Mouse (Mus musculus): ENCODE measurements around the gene Xpnpep3. TPM values are rescaled to one million over a fixed set of nuclear protein-coding genes. Genes with fewer than 3 reads are reported as not detected.

Gene Xpnpep3
- polyA plus RNA-seq, 1 experiment from 2014 or later, result 8.3 TPM

DNA sequence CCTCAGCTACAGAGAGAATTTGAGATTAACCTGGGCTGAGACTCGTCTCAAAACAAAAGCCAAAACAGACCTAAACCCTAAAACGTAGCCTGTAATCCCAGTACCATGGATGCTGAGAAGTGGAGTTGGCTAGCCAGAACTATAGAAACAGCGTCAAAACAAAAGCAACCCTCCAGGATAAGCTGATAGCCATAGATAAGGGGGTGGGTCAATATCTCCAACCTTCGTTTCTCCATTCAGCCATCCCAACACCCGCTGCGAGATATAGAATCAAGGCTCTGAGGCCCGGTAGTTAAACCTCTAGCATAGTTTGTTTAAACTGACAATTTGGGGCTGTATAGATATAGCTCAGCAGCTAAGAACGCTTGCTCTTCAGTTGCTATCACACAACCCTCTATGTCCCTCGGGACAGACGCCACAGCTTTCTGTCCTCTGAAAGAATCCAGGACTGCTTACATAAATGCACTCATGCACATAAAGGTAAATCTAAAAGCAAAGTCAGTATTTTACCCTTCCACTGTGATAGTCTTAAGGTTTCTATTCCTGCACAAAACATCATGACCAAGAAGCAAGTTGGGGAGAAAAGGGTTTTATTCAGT lies 38.4 kb upstream of the Xpnpep3 start:
- no peak for ATAC-seq
- Histone ChIP-seq H3K4me2 (ENCODE audit: low read length) (no peak overlapping the region; the same call in 1 of the 2 replicates), H3K36me3 (ENCODE audit: control insufficient read depth, insufficient read depth, low read length) (peaks cover 18% of the 10 kb centered on the region), H3K4me1 (ENCODE audit: control insufficient read depth, insufficient read depth, low read depth, low read length) (peaks cover 13% of the 10 kb centered on the region), H3K4me3 (ENCODE audit: low read length) (no peak overlapping the region), H3K27ac (ENCODE audit: low read depth, low read length) (no peak overlapping the region), H3K9ac (ENCODE audit: low read depth, low read length) (no peak overlapping the region), H3K27me3 (replicated peaks; ENCODE audit: control insufficient read depth, insufficient read depth, low read length) (no peaks in the 10 kb centered on the region), H3K9me3 (ENCODE audit: control insufficient read depth, low read length) (no peaks in the 10 kb centered on the region)
- WGBS, result 44% methylated on average over 10 of the region's 10 CpGs

DNA sequence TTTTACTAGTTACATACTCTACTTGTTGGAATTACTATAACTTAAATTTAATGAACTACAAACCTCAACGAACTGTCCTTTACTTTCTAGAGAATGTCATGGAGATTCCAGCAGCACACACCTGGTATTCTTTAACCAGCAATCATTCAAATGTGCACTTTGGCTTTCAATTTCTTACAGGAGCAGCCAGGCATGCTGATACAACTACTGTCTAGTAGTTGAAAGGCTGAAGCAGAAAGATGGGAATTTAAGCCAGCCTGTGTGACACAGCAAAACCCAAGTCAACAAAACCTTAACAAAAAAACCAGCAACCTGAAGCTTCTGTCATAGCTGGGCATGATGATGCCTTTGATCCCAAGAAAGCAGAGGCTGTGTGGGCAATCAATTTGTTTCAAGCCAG lies 37.4 kb upstream of the Xpnpep3 start:
- ATAC-seq, result no peak
- Histone ChIP-seq H3K27ac (ENCODE audit: low read depth, low read length) (no peak overlapping the region), H3K36me3 (ENCODE audit: control insufficient read depth, insufficient read depth, low read length) (peaks cover 23% of the 10 kb centered on the region), H3K4me2 (ENCODE audit: low read length) (no peak overlapping the region), H3K27me3 (replicated peaks; ENCODE audit: control insufficient read depth, insufficient read depth, low read length) (no peaks in the 10 kb centered on the region), H3K9ac (ENCODE audit: low read depth, low read length) (no peak overlapping the region), H3K4me1 (ENCODE audit: control insufficient read depth, insufficient read depth, low read depth, low read length) (peaks cover 9% of the 10 kb centered on the region), H3K9me3 (ENCODE audit: control insufficient read depth, low read length) (no peaks in the 10 kb centered on the region), H3K4me3 (ENCODE audit: low read length) (no peak overlapping the region)
- 88% methylated on average over 1 of the region's 1 CpGs for WGBS

DNA sequence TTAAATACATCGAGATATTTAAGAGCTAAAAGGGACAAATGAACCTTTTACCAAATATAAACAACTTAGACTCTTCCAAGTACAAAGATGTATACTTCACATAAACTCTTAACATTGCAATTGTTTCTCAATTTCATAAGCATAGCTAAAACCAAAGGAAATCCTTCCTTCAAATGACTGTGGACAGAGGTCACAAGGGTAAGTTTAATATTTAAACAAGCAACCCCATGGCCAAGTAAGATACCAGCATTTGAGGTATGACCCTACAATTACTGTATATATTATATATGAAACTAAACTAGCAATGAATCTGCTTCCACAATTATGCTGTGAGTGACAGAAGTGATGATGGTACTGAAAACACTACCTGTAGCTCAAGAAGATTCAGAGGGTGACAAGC lies 35.7 kb upstream of the Xpnpep3 start:
- Histone ChIP-seq H3K4me1 (ENCODE audit: control insufficient read depth, insufficient read depth, low read depth, low read length) (peaks cover 9% of the 10 kb centered on the region), H3K4me2 (ENCODE audit: low read length) (no peak overlapping the region), H3K9me3 (ENCODE audit: control insufficient read depth, low read length) (no peaks in the 10 kb centered on the region), H3K4me3 (ENCODE audit: low read length) (no peak overlapping the region), H3K9ac (ENCODE audit: low read depth, low read length) (no peak overlapping the region), H3K27me3 (replicated peaks; ENCODE audit: control insufficient read depth, insufficient read depth, low read length) (no peaks in the 10 kb centered on the region), H3K36me3 (ENCODE audit: control insufficient read depth, insufficient read depth, low read length) (peaks cover 26% of the 10 kb centered on the region), H3K27ac (ENCODE audit: low read depth, low read length) (no peak overlapping the region)
- ATAC-seq, result no peak
- WGBS, result 94% methylated on average over 1 of the region's 1 CpGs

DNA sequence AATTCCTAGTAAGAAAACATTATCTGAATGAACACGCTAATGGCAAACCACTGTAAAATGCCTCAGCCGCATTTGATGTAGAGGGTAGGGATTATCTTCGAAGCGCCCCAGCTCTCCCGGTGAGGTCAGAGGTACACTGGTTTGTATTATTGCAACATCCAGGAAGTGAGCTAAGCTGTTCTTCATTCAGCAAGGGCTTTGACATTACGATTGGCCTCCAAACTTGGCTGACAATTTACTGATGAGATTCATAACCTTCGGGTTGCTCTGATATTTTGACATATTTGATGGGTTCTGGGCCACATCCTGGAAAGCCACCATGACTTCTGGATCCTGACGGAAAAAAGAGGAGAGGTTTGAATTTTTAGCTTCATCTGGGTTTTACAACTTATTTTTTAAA lies 34.7 kb upstream of the Xpnpep3 start:
- no peak overlapping the region for H3K4me3 ChIP-seq (ENCODE audit: low read length)
- no peaks in the 10 kb centered on the region; the same call in 1 of the 2 replicates for H3K4me1 ChIP-seq (ENCODE audit: control insufficient read depth, insufficient read depth, low read depth, low read length)
- H3K36me3 ChIP-seq (ENCODE audit: control insufficient read depth, insufficient read depth, low read length), result peaks cover 30% of the 10 kb centered on the region
- no peaks in the 10 kb centered on the region for H3K27me3 ChIP-seq (replicated peaks; ENCODE audit: control insufficient read depth, insufficient read depth, low read length)
- H3K27ac ChIP-seq (ENCODE audit: low read depth, low read length), result no peak overlapping the region
- 92% methylated on average over 8 of the region's 8 CpGs for WGBS
- H3K9ac ChIP-seq (ENCODE audit: low read depth, low read length), result no peak overlapping the region
- no peaks in the 10 kb centered on the region for H3K9me3 ChIP-seq (ENCODE audit: control insufficient read depth, low read length)
- ATAC-seq, result no peak
- no peak overlapping the region for H3K4me2 ChIP-seq (ENCODE audit: low read length)

DNA sequence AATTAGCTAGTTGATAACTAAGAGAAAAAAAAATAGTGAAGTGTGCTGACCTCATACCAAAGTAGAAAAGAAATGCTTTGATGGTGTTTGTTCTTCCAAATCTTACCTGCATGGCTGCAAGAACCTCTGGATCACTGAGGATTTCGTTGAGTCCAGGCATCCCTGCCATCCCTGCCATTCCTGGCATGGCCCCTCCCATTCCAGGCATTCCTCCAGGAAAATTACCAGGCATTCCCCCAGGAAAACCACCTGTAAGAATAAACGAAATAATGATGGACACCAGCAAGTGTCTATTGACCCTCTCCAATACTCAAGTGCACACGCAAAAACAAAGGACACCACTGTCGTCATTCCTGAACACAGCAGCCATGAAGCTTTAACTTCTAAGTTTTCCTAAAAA lies 33.7 kb upstream of the Xpnpep3 start:
- no peak overlapping the region for H3K4me2 ChIP-seq (ENCODE audit: low read length)
- H3K9ac ChIP-seq (ENCODE audit: low read depth, low read length), result no peak overlapping the region
- peaks cover 37% of the 10 kb centered on the region for H3K36me3 ChIP-seq (ENCODE audit: control insufficient read depth, insufficient read depth, low read length)
- no peaks in the 10 kb centered on the region for H3K4me1 ChIP-seq (ENCODE audit: control insufficient read depth, insufficient read depth, low read depth, low read length)
- H3K9me3 ChIP-seq (ENCODE audit: control insufficient read depth, low read length), result no peaks in the 10 kb centered on the region
- ATAC-seq, result no peak
- H3K27me3 ChIP-seq (replicated peaks; ENCODE audit: control insufficient read depth, insufficient read depth, low read length), result no peaks in the 10 kb centered on the region
- H3K4me3 ChIP-seq (ENCODE audit: low read length), result no peak overlapping the region
- WGBS, result 88% methylated on average over 4 of the region's 4 CpGs
- H3K27ac ChIP-seq (ENCODE audit: low read depth, low read length), result no peak overlapping the region

DNA sequence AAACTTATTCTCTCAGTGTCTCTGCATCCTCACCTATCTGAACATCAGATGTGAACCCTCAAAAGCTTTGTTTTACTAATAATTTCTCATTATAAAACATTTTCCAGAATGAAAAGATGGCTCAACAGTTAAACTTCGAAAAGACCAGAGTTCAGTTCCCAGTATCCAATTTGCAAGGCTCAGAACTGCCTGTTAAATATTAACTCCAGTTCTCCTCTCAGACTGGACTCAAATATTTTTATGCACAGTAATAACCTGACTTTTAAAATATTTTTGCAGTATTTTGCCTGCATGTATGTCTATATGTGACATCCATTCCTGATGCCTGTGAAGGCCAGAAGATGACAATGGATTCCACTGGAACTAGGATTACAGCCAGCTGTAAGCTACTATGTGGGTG lies 31.3 kb upstream of the Xpnpep3 start:
- no peak overlapping the region for H3K4me3 ChIP-seq (ENCODE audit: low read length)
- WGBS, result 85% methylated on average over 1 of the region's 1 CpGs
- H3K9me3 ChIP-seq (ENCODE audit: control insufficient read depth, low read length), result no peaks in the 10 kb centered on the region
- H3K4me2 ChIP-seq (ENCODE audit: low read length), result no peak overlapping the region
- peaks cover 39% of the 10 kb centered on the region for H3K36me3 ChIP-seq (ENCODE audit: control insufficient read depth, insufficient read depth, low read length)
- H3K27ac ChIP-seq (ENCODE audit: low read depth, low read length), result no peak overlapping the region
- no peaks in the 10 kb centered on the region for H3K4me1 ChIP-seq (ENCODE audit: control insufficient read depth, insufficient read depth, low read depth, low read length)
- no peak for ATAC-seq
- H3K9ac ChIP-seq (ENCODE audit: low read depth, low read length), result no peak overlapping the region
- H3K27me3 ChIP-seq (replicated peaks; ENCODE audit: control insufficient read depth, insufficient read depth, low read length), result no peaks in the 10 kb centered on the region

DNA sequence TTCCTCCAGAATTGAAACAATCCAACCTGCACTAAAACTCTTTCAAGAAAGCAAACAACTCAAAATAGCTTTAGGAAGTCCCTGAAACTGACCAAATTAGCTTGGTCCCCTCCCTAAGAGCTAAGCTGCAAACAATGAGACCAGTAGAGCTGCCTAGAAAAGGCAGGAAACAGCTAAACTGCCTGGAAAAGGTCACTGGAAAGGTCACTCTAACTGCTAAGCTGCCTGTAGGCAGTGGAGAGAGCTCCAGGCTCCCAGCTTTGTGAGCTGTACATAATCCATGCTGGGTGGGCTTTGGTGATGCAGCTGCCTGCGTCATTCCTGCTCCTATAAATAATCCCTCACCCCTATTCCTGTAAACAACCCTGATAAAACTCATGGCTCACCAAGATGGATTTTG lies 29.6 kb upstream of the Xpnpep3 start:
- Histone ChIP-seq H3K9me3 (ENCODE audit: control insufficient read depth, low read length) (no peaks in the 10 kb centered on the region), H3K36me3 (ENCODE audit: control insufficient read depth, insufficient read depth, low read length) (peaks cover 37% of the 10 kb centered on the region), H3K4me1 (ENCODE audit: control insufficient read depth, insufficient read depth, low read depth, low read length) (no peaks in the 10 kb centered on the region), H3K27me3 (replicated peaks; ENCODE audit: control insufficient read depth, insufficient read depth, low read length) (no peaks in the 10 kb centered on the region), H3K4me3 (ENCODE audit: low read length) (no peak overlapping the region), H3K4me2 (ENCODE audit: low read length) (no peak overlapping the region), H3K9ac (ENCODE audit: low read depth, low read length) (no peak overlapping the region), H3K27ac (ENCODE audit: low read depth, low read length) (no peak overlapping the region)
- ATAC-seq, result no peak
- WGBS, result 91% methylated on average over 1 of the region's 1 CpGs

DNA sequence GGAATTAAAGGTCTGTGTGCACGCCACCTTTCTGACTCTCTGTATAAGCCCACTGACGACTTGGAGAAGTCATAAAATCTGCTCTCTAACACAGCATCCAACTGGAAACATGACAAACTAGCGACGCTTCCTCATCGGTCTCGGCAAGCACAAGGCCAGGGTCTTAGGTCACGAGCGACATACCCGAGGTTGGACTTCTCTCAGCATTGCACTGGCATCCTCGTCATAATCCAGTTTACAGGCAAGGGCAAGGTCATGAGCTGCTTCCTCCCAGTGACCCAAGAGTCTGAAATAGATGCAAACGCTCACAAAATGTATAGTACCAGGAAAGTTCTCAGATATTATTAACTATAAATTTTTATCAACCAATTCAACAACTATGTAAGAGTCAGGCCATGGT lies 25.3 kb upstream of the Xpnpep3 start:
- WGBS, result 92% methylated on average over 11 of the region's 11 CpGs
- H3K4me1 ChIP-seq (ENCODE audit: control insufficient read depth, insufficient read depth, low read depth, low read length), result no peaks in the 10 kb centered on the region
- no peak overlapping the region for H3K4me3 ChIP-seq (ENCODE audit: low read length)
- H3K27ac ChIP-seq (ENCODE audit: low read depth, low read length), result no peak overlapping the region
- H3K9me3 ChIP-seq (ENCODE audit: control insufficient read depth, low read length), result no peaks in the 10 kb centered on the region
- H3K27me3 ChIP-seq (replicated peaks; ENCODE audit: control insufficient read depth, insufficient read depth, low read length), result no peaks in the 10 kb centered on the region
- H3K36me3 ChIP-seq (ENCODE audit: control insufficient read depth, insufficient read depth, low read length), result peaks cover 32% of the 10 kb centered on the region
- no peak overlapping the region for H3K9ac ChIP-seq (ENCODE audit: low read depth, low read length)
- no peak overlapping the region for H3K4me2 ChIP-seq (ENCODE audit: low read length)
- ATAC-seq, result no peak

DNA sequence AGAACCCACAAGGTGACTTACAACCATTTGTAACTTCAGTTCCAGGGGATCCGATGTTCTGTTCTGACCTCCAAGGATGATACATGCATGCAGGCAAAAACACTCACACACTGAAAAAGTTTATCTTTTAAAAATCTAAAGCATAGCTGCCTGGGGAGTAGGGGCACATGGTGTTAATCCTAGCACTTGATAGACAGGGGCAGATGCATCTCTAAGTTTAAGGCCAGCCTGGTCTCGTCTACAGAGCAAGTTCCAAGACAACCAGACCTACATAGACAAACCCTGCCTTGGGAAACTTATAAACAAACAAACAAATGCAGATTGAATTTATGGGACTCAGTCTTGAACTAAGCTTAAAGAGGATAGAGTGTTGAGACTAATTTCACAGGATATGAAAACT lies 21.1 kb upstream of the Xpnpep3 start:
- no peaks in the 10 kb centered on the region for H3K4me1 ChIP-seq (ENCODE audit: control insufficient read depth, insufficient read depth, low read depth, low read length)
- peaks cover 23% of the 10 kb centered on the region for H3K36me3 ChIP-seq (ENCODE audit: control insufficient read depth, insufficient read depth, low read length)
- H3K9me3 ChIP-seq (ENCODE audit: control insufficient read depth, low read length), result no peaks in the 10 kb centered on the region
- no peak for ATAC-seq
- no peaks in the 10 kb centered on the region for H3K27me3 ChIP-seq (replicated peaks; ENCODE audit: control insufficient read depth, insufficient read depth, low read length)
- no peak overlapping the region for H3K4me2 ChIP-seq (ENCODE audit: low read length)
- no peak overlapping the region for H3K27ac ChIP-seq (ENCODE audit: low read depth, low read length)
- H3K9ac ChIP-seq (ENCODE audit: low read depth, low read length), result no peak overlapping the region
- 88% methylated on average over 2 of the region's 2 CpGs for WGBS
- no peak overlapping the region for H3K4me3 ChIP-seq (ENCODE audit: low read length)

DNA sequence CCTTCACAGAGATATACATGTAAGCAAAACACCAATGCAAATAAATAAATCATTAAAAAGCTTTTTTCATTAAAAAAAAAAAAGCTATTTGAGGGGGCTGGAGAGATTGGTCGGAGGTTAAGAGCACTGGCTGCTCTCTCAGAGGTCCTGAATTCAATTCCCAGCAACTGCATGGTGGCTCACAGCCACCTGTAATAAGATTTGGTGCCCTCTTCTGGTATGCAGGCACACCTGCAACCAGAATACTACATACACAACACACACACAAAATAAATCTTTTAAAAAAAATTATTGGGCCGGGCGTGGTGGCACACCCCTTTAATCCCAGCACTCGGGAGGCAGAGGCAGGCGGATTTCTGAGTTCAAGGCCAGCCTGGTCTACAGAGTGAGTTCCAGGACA lies 13.6 kb upstream of the Xpnpep3 start:
- H3K4me1 ChIP-seq (ENCODE audit: control insufficient read depth, insufficient read depth, low read depth, low read length), result no peaks in the 10 kb centered on the region
- H3K27me3 ChIP-seq (replicated peaks; ENCODE audit: control insufficient read depth, insufficient read depth, low read length), result no peaks in the 10 kb centered on the region
- no peak overlapping the region for H3K27ac ChIP-seq (ENCODE audit: low read depth, low read length)
- H3K4me2 ChIP-seq (ENCODE audit: low read length), result no peak overlapping the region
- peaks cover 39% of the 10 kb centered on the region for H3K36me3 ChIP-seq (ENCODE audit: control insufficient read depth, insufficient read depth, low read length)
- ATAC-seq, result no peak
- 97% methylated on average over 5 of the region's 5 CpGs for WGBS
- no peak overlapping the region for H3K4me3 ChIP-seq (ENCODE audit: low read length)
- no peak overlapping the region for H3K9ac ChIP-seq (ENCODE audit: low read depth, low read length)
- H3K9me3 ChIP-seq (ENCODE audit: control insufficient read depth, low read length), result no peaks in the 10 kb centered on the region
